Mouse (Mus musculus) adrenal gland, postnatal 14 days (tissue): ENCODE data around the gene Hspa1l. TPM values are rescaled to one million over a fixed set of nuclear protein-coding genes. Genes with fewer than 3 reads are reported as not detected.
"Not testable (repeated sequence)": the region's sequence is repeated elsewhere in the genome, so short reads cannot be mapped to it uniquely, and the experiment has no call there.

ENCODE experiments used
- DNase-seq: peaks from one replicate; pipeline ENCODE4 v3.0.0; 2021; ENCODE audit warnings: mixed read lengths
- total RNA-seq: library from RNA; stranded (reverse); gene quantifications from 2 replicates; pipeline ENCODE4 v1.2.3, GENCODE M21; 2021

Hspa1l gene
- total RNA-seq, 1 experiment from 2014 or later = 0.37 TPM

DNA sequence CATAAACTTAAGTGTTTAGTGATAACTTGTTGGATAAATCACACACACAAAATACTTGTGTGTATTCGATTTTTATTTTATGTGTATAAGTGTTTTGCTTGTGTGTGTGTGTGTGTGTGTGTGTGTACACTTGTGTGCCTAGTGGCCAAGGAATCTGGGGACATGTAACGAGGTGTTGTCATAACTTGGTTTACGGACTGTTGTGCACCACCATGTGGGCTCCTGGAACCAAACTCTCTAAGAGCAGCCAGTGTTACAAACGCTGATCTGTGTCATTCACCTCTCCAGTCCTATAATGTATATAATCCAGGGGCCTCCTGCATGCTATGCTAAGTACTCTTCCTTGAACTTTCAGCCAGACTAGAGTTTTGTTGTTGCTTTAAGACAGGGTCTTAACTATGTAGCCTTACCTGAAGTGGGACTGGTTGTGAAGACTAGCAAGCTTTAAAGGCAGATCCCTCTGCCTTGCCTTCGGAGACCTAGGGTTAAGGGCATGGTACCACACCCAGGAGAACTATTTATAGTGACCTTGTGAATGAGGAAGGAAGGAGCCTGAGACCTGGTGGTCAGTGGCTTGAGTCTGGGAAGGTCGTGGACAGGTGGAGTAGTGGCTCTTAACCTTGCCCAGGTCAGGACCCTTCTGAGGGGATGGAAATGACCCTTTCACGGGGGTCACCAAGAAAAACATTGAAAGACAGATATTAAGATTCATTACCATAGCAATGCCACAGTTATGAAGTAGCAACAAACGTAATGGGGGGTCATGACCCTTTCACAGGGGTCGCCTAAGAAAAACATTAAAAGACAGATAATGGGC lies 30.7 kb downstream of the Hspa1l start:
- DNase-seq = no peak

DNA sequence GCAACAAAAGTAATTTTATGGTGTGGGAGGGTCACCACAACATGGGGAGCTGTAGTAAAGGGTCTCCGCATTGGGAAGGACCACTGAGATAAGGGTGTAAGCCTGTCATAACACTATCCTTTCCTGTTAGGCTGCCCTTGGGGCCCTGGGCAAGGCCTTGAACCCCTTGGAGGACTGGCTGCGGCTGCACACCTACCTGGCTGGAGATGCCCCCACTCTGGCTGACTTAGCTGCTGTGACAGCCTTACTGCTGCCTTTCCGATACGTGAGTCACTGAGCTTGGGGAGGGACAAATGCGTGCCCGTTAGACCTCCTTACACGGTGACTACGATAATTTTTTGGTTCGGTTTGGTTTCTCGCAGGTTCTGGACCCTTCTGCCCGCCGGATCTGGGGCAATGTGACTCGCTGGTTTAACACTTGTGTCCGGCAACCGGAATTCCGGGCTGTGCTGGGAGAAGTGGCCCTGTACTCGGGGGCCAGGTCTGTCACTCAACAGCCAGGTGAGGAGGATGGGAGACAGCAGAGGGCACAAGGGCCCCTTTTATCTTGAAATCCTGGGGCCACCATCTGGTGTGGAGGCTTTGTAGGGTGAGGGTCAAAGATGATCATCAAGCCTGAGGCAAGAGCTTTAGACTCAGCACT lies 31.7 kb downstream of the Hspa1l start:
- DNase-seq = no peak

DNA sequence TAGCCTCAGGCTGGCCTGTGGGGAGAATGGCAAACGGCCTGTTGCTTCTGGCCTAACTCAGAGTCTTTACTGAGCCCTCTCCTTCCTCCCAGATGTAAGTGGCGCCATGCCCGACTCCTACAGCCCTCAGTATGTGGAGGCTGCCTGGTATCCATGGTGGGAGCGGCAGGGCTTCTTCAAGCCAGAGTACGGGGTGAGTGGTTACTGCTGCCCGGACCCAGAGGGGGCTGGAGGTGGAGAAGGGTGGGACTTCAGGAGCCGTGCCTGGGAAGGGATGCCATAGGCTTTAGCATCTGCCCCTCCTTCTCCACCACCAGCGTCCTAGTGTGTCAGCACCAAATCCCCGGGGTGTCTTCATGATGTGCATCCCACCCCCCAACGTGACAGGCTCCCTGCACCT lies 32.7 kb downstream of the Hspa1l start:
- DNase-seq = no peak

DNA sequence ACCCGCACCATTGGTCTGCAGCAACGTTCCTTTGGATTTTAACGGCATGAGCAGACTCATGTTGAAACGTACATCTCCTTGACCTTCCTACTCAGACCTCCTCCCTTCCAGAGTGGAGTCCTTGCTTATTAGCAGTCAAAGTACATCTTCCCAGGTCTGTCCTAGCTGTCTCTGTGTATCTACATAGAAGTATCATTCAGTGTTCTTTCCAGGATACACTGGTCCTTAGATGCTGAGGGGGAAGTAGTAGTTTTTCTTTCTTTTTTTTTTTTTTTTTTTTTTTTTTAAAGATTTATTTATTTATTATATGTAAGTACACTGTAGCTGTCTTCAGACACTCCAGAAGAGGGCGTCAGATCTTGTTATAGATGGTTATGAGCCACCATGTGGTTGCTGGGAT lies 33.4 kb downstream of the Hspa1l start:
- DNase-seq = not testable (repeated sequence)

DNA sequence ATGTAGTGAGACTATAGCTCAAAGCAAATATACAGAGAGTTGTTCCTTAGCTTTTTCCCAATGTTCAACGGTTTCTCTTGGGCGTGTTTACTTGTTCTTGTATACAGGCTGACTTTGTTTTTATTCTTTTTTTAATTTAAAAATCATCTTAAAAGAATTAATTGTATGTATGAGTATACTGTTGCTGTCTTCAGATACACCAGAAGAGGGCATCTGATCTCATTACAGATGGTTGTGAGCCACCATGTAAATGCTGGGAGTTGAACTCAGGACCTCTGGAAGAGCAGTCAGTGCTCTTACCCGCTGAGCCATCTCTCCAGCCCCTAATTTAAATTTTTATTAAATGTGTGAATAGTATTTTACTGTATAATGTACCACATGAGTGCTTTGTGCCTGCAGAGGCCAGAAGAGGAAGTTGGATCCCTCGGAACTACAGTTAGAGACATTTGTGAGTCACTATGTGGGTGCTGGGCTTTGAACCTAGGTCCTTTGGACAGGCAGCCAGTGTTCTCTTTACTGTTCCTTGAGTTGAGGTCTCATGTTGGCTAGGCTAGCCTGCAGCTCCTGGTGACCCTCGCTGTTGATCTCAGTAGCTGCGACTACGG lies 35.0 kb downstream of the Hspa1l start:
- DNase-seq = no peak

DNA sequence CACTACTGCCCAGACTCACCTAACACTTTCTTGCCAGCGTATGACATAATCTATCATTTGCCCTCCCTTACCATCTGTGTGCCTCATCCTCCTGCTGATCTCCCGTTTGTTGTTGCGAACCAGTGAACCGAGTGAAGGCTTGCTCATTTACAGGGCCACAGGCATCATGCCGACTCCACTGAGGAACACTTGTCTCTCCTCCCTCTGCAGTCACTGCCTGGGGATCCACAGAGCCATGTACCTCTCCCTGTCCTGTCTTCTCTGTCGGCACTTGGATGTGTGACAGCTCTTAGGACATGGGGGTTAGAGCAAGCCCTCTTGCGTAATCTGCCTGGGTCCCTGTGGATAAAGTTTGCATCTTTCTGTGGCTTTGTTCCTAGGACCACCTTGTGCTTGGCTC lies 37.1 kb downstream of the Hspa1l start:
- DNase-seq = no peak

DNA sequence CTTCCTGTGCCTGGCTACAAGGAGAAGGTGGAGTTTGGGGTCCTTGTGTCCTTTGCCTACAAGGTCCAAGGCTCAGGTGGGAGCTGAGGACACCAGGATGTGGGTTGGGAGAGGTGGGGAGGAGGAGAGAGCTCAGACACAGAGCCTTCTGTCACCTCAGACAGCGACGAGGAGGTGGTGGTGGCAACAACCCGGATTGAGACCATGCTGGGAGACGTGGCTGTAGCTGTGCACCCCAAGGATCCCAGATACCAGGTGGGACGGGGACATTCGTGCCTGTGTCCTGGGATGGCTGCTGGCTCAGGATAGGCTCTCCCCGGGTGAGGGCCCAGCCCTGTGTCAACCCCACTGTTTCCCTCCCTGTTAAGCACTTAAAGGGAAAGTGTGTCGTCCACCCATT lies 38.9 kb downstream of the Hspa1l start:
- no peak for DNase-seq

DNA sequence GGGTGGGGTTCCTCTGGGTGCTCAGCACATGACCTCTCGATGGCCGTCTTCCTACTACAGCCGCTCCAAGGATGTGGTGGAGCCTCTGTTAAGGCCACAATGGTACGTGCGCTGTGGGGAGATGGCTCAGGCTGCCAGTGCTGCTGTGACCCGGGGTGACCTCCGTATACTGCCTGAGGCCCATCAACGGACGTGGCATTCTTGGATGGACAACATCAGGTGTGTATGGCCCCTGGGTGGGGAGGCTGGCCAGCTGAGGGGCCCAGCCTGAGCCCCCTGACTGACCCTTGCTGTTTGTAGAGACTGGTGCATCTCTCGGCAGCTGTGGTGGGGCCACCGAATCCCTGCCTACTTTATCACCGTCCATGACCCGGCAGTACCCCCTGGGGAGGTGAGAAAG lies 39.9 kb downstream of the Hspa1l start:
- DNase-seq = no peak

DNA sequence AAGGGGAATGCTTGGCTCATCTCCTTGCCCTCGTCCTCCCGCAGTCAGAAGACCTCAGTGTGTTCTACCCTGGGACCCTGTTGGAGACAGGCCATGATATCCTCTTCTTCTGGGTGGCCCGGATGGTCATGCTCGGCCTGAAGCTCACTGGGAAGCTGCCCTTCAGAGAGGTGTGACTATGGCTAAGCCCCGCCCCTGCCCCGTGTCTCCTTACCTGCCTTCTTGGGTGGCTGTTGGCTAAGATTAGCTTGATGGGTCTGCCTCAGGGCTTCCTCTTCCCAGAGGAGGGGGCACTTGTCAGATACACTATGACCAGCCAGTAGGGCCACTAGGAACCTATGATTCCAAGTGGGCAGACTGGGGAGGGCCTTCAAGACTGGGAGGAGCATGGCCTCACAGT lies 40.7 kb downstream of the Hspa1l start:
- DNase-seq = no peak

DNA sequence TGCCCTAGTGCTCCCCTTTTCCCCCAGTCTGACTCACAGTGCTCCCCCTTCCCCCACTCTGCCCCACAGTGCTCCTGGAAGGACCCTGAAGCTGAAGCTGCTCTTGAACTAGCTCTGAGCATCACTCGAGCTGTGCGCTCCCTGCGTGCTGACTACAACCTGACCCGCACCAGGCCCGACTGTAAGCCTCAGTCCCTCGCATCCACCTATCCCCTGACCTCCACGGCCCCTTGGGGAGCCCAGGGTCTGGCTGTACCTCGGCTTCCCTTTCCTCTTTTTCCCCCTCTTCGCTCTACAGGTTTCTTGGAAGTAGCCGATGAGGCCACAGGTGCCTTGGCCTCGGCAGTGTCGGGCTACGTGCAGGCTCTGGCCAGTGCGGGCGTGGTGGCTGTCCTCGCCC lies 42.8 kb downstream of the Hspa1l start:
- no peak for DNase-seq

DNA sequence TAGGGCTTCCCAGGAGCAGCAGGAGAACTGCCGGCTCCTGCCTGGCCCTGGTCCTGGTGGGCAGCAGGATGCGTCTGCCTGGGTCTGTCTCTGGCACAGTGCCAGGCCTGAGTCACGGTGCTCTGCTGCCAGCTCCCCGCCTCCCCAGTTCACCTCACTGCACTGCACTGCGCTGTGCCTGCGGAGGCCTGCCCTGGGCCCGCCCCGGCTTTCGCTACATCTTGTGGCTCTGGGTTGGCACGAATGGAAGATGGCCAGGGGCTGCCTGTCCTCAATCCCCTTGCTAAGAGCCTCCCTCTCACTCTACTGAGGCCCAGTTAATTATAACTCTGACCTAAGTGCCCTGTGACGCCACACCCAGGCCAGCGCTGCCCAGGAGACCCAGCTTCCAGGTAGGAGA lies 43.9 kb downstream of the Hspa1l start, which contains the start of gene Vwa7:
TSS of gene Vwa7 (plus strand) at position 204 of the 400 bp plus-strand sequence.
- DNase-seq = peak; percentile 80

DNA sequence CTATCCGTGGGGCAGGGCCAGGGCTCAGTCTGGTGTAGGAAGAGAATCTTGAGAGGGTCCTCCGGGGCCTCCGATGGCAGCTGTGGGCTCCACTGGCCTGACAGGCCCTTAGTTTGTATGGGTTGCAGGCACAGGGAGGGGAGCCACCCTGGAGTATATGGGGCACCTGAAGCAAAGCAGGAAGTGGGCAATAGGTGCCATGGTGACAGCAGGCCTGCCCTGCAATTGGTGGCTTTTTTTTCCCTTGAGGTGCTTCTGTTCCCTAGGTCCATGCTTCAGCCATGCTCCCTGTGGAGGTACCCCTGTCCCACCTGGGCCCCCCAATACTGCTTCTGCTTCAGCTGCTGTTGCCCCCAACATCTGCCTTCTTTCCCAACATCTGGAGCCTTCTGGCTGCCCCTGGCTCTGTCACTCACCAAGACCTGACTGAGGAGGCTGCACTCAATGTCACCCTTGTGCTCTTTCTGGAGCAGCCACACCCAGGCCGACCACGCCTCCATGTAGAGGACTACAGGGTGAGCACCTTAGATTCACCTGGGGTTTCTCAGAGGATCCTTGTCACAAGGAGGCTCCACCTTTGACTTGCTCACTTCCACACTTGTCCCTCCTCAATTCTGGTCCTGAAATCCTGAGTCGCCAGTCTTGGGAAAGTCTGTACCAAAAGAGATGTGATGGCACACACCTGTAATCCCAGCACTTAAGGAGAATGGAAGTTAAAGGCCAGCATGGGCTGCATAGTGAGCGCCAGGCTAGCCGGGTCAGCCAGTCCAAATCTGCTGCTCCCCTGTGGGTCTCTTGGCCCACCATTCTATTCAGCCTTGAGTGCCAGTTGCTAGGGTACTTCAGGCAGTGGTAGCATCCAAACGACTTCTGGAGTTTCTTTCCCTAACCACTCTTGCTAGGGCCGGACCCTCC lies 44.5 kb downstream of the Hspa1l start:
- DNase-seq = no peak

DNA sequence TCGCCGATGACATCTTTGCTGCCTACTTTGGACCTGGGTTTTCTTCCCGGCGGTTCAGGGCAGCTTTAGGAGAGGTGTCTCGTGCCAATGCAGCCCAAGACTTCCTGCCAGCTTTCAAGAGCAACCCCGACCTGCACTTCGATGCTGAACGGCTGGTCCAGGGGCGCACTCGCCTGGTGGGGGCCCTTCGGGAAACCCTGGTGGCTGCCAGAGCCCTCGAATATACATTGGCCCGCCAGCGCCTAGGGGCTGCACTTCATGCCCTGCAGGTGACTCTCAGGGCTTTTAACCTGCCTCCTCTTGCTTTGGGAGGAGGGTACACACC lies 45.2 kb downstream of the Hspa1l start:
- DNase-seq = no peak

DNA sequence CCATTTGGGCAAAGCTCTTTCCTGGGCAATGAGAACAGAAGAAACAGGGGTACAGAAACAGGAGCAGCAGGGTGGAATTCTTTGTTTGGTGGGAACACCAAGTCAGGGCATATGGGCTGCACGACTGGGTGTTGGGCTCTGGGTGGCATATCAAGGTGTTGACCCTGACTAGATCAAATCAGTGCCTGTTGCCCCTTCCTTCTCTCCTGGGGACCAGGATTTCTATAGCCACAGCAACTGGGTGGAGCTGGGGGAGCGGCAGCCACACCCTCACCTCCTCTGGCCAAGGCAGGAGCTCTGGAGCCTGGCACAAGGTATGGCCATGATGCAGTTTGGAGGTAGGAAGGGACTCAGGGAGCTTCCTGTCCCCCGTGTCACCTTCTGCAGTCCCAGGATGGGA lies 45.7 kb downstream of the Hspa1l start:
- no peak for DNase-seq

DNA sequence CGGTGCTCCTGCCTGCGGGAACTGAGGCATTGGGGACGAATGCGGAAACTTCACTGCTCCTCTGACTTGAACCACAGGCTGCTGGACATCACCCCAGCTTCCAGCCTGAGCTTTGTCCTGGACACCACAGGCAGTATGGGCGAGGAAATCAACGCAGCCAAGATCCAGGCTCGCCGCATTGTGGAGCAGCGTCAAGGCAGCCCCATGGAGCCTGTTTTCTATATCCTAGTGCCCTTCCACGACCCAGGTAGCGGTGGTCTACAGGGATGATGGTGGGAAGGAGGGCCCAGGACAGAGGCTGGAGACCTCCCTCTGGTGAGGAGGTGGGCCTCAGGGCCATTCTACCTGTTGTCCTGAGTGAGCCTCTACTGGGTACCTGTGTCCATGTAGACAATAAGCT lies 47.4 kb downstream of the Hspa1l start:
- no peak for DNase-seq

DNA sequence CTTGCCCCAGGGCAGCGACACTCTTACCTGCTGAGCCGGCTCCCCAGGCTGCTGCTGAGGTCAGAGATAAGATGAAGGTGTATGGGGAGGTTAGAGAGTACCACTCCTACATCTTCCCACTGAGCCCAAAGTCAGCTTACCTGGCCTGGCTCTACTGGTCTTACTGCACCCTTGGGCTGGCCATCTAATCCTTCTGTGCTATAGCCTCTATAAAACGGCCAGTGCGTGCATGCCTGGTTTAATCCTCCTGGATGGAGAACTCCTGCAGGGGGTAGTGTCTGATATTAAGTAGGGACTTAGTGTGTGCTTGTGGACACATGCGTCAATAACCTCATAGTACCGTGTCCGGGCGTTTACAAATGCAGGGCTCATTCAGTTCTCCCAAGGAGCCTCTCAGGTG lies 48.0 kb downstream of the Hspa1l start:
- DNase-seq = no peak

DNA sequence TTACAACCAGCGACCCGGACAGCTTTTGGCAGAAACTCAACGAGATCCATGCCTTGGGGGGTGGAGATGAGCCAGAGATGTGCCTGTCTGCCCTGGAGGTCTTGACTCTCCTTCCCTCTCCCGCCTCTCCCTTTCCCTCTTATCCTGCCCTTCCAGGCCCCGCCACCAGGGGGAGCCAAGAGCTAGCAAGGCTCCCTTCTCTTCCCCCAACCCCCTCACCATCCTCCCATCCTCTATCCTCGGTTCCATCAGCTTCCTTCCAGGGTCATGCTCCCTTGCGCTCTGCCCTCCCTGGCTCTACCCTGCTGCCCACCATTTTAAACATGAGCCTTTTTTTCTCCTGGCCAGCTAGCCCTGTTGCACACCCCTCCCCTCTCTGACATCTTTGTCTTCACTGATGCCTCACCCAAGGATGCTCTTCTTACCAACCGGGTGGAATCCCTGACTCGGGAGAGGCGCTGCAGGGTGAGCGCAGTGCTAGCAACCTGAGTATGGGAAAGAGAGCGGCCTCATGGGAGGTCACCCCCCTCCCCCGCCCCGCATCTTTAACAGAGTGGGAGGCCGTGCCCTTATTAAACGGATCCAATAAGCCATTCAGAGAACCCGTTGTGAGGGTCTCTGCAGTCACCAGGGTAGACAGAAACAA lies 48.8 kb downstream of the Hspa1l start:
- peak; percentile 95 for DNase-seq

DNA sequence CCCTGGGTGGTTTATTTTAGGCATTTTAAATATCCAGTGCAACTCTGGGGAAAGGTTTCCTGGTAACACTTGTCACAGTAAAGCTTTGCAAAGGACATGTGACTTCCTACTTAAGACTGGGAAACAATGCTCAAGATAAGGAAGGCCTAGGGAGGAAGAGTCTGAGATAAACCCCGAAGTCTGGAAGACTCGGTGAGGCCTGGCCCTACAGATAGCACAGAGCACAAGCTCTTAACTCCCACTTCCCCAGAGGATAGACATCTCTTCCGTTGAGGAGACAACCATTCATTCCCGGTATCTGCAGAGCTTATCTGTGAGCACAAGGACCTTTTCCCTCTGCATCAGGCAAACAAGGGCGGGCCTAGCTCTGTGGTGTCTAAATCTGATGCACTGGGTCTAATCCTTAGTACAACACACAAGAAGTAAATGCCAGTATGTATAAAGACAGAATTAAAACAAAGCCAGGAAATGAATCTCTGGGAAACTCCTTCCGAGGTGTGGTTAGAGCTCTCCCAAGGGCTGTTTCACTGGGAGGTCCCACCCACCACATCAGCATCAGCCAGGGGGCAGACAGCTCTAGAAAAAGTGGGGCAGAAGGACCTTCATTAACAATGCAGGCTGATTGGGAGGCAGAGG lies 49.5 kb downstream of the Hspa1l start:
- peak; percentile 3 for DNase-seq

DNA sequence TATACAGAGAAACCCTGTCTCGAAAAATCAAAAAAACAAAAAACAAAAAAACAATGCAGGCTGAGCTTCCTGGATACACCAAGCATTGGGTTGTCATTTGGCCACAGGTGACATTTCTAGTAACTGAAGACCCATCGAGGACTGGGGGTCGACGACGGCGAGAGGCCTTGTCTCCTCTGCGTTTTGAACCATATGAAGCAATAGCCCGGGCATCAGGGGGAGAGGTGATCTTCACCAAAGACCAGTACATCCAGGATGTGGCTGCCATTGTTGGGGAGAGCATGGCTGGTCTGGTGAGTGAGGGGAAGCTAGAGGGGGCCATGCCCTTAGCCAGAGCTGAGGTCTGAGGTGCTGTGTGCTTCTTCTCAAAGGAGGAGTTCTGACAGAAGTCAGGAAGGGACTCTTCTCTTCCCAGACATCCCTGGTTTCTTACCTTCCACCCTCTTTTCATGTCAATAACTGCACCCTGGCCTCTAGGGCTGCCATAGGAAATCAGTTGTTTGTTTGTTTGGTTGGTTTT lies 50.1 kb downstream of the Hspa1l start:
- no peak for DNase-seq

DNA sequence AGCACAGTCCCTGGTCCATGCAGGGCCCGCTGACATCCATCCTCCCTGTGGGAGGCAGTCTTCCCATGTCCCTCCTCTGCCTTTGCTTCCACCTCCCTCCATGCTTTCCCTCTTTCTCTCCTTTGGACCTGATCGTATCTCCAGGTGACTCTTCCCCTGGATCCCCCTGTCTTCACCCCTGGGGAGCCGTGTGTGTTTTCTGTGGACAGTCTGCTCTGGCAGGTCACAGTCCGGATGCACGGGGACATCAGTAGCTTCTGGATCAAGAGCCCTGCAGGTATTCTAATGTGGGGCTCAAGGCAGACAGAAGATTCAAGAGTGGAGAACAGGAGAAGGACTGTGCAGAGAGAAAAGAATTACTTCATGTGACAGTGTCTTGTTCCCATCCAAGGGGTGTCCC lies 50.7 kb downstream of the Hspa1l start:
- no peak for DNase-seq

DNA sequence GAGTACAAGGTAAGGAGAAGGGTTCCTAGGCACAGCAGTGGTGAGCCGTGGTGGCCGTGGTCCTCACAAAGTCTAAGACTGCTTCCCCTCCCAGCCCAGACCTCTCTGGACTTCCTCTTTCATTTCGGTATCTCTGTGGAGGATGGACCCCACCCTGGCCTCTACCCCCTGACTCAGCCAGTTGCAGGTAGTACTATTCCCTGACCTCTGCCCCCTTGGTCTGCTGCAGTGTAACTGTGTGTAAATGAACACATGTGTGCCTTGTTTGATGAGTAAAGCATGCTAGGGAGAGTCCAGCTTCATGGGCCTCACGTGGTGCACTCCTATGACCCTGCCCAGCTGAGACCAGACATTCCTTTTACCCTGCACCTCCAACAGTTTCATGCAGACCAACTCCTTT lies 51.3 kb downstream of the Hspa1l start:
- no peak for DNase-seq
